Mouse (Mus musculus) frontal cortex, postnatal 36 days (tissue): ENCODE data around the gene Ralgps2.

ENCODE experiments used
- DNase-seq, 2 experiments: peaks; one replicate each; pipeline ENCODE4 v3.0.0; 2022; ENCODE audit warnings: low spot score in 2 of 2

Ralgps2 gene

DNA sequence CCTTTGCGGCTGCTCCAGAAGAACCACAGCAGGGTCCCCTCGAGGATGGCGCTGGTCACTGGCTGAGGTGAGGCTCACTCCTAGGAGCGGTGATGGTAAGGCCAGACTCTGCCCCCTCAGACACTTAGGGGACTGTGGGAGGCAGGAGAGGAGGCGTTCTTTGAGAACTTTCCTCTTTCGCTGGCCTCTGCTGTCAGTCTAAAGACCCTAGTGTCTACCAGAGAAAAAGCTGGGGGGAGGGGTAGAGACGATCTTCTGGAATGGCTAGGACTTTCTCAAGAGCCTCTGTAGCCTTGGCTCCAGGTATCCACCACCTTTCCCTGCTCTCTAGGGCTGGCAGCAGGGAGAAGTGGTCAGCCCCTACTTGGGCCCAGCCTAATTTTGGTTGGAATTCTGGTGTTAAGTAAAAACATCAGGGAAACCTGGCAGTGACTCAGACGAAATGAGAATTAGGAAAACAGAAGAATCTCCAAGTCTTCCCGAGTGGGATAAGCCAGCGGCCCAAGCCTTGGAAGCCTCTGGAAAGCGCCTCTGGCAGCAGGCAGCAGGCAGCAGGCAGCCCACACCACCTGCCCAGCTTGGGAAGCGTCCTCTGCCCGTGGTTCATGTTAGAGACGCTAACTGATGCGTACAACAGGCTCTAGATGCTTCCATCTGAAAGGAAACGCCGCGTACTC lies 169.7 kb downstream of the Ralgps2 start:
- DNase-seq: no peak

DNA sequence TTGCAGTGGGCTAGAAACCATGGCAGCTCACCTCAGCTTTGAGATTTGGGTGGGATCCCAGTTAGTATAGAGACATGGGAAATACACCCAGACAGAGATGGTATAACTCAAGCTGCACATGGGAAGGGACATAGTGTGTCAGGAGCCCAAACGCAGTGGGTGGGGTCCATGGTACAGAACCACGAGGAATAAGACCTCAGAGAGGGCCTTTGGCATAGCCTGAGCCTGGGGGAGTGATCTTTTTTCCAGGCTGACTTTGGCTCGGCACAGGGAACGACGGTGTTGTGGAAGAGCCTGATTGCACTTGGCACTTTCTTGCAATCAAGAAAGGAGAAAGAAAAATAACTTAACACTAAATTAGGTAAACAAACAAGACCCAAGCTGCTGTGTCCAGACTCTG lies 170.3 kb downstream of the Ralgps2 start:
- no peak for DNase-seq

- DNase-seq: peak; percentile 26 to 54
These were observed 174.1 kb downstream of the Ralgps2 start for GRCm38 (mm10) chr1:156765311-156765710.

- DNase-seq: no peak
These were observed 174.8 kb downstream of the Ralgps2 start for GRCm38 (mm10) chr1:156764584-156764983.

GRCm38 (mm10) chr1:156763280-156763679 lies 176.1 kb downstream of the Ralgps2 start:
- DNase-seq: no peak

DNA sequence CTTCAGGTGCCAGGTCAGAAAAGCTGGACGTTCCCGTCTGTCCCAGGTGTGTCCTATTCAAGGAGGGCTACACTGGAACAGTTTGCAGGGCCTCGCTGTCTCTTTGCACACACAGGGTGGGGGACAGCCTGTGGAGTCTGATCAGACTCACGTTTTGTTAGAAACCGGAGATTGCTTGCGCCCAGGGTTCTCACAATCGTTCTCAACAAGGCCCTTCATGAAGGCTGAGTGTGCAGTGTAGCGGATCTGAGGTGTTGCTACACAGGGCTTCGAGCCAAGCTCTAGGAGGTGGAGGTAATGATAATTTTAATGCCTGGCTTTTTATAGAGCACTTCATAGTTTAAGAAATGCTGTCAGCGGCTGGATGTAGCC lies 178.0 kb downstream of the Ralgps2 start:
- no peak for DNase-seq

GRCm38 (mm10) chr1:156760549-156761429 lies 178.6 kb downstream of the Ralgps2 start:
- DNase-seq: no peak

DNA sequence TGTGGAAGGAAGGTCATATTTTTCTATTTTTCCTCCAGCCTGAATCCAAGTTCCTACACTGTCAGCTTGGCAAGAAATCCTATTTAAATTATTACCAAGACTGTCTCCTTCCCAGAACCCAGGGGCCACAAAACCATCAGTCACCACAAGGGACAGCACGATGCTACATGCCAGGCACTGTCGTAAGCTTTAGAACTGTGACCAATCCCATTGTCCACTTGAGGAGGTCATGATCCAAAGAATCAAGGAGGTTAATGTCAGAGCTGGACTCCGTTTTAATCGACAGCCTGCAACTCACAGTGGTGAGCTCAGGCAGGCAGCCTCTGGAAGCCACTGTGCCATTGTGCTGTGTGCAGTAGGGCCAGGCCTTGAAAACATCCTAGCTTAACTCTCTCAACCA lies 181.1 kb downstream of the Ralgps2 start:
- no peak for DNase-seq

- DNase-seq: no peak
These were observed 184.6 kb downstream of the Ralgps2 start for GRCm38 (mm10) chr1:156754608-156755413.
